Mouse (Mus musculus): ENCODE data around the gene Hes6. TPM values are rescaled to one million over a fixed set of nuclear protein-coding genes. Genes with fewer than 3 reads are reported as not detected.

Hes6 gene
- 15.8 TPM for polyA plus RNA-seq (2015; fragmentation: Illumina TruSeq; extraction: RNeasy Lipid Tissue Mini Kit (QIAGEN cat#74804); ENCODE audit: insufficient read depth, low replicate concordance)

GRCm38 (mm10) chr1:91413898-91414594 lies at the start of gene Hes6:
Gene Hes6, minus strand, starts transcription at chr1:91414038.

GRCm38 (mm10) chr1:91459059-91459809 lies 45.4 kb upstream of the Hes6 start, which contains the start of gene Per2:
Gene Per2, minus strand, starts transcription at chr1:91459324.

GRCm38 (mm10) chr1:91398260-91399062 lies 15.4 kb downstream of the Hes6 start, which contains the start of gene Ilkap:
Gene Ilkap, minus strand, starts transcription at chr1:91398815.

GRCm38 (mm10) chr1:91366215-91367108 lies 47.4 kb downstream of the Hes6 start, which contains the start of gene Erfe:
Gene Erfe, plus strand, starts transcription at chr1:91366430.

Other genes with a start within 250 kb of the Hes6 start
- gene Ramp1, start 234.2 kb downstream of the Hes6 start, polyA plus RNA-seq (2015; fragmentation: Illumina TruSeq; extraction: RNeasy Lipid Tissue Mini Kit (QIAGEN cat#74804); ENCODE audit: insufficient read depth, low replicate concordance) = 5.8 TPM
- gene Ube2f, start 163.7 kb downstream of the Hes6 start, polyA plus RNA-seq (2015; fragmentation: Illumina TruSeq; extraction: RNeasy Lipid Tissue Mini Kit (QIAGEN cat#74804); ENCODE audit: insufficient read depth, low replicate concordance) = 101 TPM
- gene Scly, start 115.7 kb downstream of the Hes6 start, polyA plus RNA-seq (2015; fragmentation: Illumina TruSeq; extraction: RNeasy Lipid Tissue Mini Kit (QIAGEN cat#74804); ENCODE audit: insufficient read depth, low replicate concordance) = 22.0 TPM
- 0.04 TPM for gene Espnl, start 92.0 kb downstream of the Hes6 start, polyA plus RNA-seq (2015; fragmentation: Illumina TruSeq; extraction: RNeasy Lipid Tissue Mini Kit (QIAGEN cat#74804); ENCODE audit: insufficient read depth, low replicate concordance)
- gene Klhl30, start 63.0 kb downstream of the Hes6 start, polyA plus RNA-seq (2015; fragmentation: Illumina TruSeq; extraction: RNeasy Lipid Tissue Mini Kit (QIAGEN cat#74804); ENCODE audit: insufficient read depth, low replicate concordance) = 0.23 TPM
- 0.28 TPM for gene Erfe, start 47.6 kb downstream of the Hes6 start, polyA plus RNA-seq (2015; fragmentation: Illumina TruSeq; extraction: RNeasy Lipid Tissue Mini Kit (QIAGEN cat#74804); ENCODE audit: insufficient read depth, low replicate concordance)
- 132 TPM for gene Ilkap, start 15.2 kb downstream of the Hes6 start, polyA plus RNA-seq (2015; fragmentation: Illumina TruSeq; extraction: RNeasy Lipid Tissue Mini Kit (QIAGEN cat#74804); ENCODE audit: insufficient read depth, low replicate concordance)
- gene Per2, start 45.3 kb upstream of the Hes6 start, polyA plus RNA-seq (2015; fragmentation: Illumina TruSeq; extraction: RNeasy Lipid Tissue Mini Kit (QIAGEN cat#74804); ENCODE audit: insufficient read depth, low replicate concordance) = 4.1 TPM
- 7.5 TPM for gene Traf3ip1, start 80.6 kb upstream of the Hes6 start, polyA plus RNA-seq (2015; fragmentation: Illumina TruSeq; extraction: RNeasy Lipid Tissue Mini Kit (QIAGEN cat#74804); ENCODE audit: insufficient read depth, low replicate concordance)
- gene Asb1, start 126.5 kb upstream of the Hes6 start, polyA plus RNA-seq (2015; fragmentation: Illumina TruSeq; extraction: RNeasy Lipid Tissue Mini Kit (QIAGEN cat#74804); ENCODE audit: insufficient read depth, low replicate concordance) = 16.2 TPM